Mouse (Mus musculus) B cell, adult 2 months (primary cell): ENCODE results near the gene Cdr2l.

Experiments
- DNase-seq, 2 experiments: peaks; one replicate each; pipeline ENCODE4 v3.0.0; 2022

Gene Cdr2l

DNA sequence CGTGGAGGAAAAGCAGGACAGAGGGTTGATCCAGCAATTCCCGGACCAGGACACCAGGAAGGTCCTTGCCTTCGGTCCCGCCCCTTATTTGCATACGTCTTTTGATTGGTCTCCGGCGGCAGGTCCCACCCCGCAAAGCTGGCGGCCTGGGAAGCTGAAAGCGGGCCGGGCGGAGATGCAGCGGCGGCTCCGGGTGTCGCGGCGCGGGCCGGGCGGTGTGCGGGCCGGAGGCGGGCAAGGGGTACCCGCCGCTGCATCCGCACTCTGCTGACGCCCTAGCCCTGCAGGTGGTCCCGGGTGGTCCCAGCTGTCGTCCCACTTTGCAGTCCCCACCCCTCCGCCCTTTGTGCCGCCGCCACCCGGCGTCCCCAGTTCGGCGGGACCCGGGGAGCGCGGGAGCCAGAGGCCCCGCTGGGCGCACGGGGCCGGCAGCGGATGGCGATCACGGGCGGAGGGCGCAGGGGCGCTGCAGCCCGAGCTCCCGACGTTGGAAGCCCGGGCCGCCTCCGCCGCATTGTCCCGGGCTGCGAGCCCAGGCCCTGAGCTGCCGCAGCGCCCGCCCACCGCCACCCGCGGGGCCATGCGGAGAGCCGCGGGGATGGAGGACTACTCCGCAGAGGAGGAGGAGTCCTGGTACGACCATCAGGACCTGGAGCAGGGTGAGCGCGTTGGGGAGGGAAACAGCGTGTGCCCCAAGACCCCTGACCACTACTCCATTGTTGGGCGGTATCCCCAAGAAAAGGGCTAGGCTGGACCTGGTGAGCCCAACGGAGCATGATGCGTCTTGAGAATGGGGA, at the start of gene Cdr2l:
Gene Cdr2l (plus strand): TSS at position 174 of the 797 bp plus-strand sequence.
- peak; percentile 27 to 30 for DNase-seq

GRCm38 (mm10) chr11:115334531-115334930, 47.2 kb upstream of the Cdr2l start, which contains the start of gene Otop3:
Gene Otop3 (plus strand): TSS chr11:115334731.
- no peak for DNase-seq

- DNase-seq: no peak
These were observed 46.5 kb upstream of the Cdr2l start for GRCm38 (mm10) chr11:115335223-115335622.

DNA sequence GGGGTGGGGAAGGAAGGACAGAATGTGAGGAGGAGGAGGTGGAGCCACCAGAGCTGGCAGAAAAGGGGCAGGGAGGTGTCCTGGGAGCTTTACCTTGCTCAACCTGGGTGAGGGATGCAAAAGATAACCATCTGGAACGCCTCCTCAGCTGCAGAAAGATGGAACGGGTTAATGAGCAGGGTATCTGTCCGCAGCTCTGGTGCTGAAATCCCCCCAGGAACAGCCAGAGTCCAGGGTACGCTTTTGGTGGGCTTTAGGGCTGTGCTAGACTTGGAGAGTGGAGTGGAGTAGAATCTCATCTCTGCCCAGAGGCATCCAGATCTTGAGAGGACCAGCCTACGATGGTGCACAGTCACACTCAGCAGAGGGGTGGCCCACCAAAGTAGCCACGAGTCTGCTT, 45.6 kb upstream of the Cdr2l start:
- no peak for DNase-seq

GRCm38 (mm10) chr11:115337350-115337749, 44.4 kb upstream of the Cdr2l start:
- DNase-seq: no peak

DNA sequence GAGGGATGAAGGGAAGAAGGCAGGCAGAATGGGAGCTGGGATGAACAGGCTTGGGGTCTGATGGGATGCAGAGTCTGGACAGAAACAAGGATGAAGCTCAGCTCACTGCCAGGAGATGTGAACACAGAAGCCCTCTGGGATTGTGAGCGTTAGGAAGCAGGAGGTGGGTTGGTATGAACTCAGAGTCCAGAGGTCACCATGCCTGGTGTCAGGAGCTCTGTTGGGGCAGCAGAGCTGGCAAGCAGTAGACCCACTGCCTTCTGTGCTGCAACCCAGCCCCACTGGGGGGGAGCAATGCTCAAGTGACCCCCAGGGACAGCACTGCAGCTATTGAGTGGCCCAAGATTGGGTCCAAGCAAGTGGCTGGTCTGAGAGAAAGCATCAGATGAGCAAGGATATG, 43.9 kb upstream of the Cdr2l start:
- no peak for DNase-seq

DNA sequence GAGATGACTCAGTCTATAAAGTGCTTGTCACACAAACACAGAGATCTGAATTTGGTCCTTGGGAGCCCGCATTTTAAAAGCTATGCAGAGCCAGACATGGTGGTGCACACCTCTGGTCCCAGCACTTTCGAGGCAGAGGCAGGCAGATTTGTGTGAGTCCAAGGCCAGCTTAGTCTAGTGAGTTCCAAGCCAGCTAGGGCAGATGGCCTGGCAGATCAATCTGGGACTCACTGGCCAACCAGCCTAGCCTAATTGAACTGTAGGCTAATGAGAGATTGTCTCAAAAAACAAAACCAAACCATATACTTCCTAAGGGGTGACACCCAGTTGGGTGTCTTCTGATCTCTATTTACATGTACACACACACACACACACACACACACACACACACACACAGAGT, 40.5 kb upstream of the Cdr2l start:
- DNase-seq: no peak

GRCm38 (mm10) chr11:115341866-115342265, 39.9 kb upstream of the Cdr2l start:
- DNase-seq: no peak

DNA sequence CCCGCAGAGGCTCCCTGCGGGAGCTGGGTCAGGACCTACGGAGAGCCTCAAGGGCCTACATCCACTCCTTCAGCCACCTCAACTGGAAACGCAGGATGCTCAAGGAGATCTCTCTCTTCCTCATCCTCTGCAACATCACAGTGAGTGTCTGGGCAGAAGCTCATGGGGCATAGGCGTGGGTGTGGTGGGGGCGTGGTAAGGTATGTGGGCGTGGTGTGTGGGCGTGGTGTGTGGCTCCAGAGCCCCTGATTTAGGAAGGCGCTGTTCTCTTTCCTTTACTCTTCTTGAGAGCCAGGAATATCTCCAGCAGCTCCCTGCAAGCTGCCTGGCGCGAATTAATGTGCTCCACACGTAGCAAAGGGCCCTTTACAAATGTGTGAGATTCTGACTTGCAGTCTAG, 36.7 kb upstream of the Cdr2l start:
- DNase-seq: peak; percentile 24 to 26

DNA sequence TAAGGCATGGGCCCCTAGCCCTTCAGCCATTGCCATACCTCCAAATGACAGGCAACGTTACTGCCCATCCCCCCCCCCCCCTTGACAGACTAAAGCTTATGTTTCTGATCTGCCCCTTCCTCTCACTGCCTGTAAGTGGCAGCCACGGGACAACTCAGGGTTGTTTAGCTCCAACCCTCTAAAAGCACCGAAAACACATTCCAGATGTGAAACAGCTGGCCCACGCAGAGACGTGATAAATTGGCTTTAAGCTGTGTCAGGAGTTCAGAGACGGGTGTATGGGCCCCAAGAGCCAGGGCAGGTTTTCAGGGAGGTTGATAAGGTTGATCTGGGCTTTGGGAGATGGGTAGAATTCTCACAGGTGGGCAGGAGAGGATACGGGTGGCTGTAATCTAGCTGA, 36.2 kb upstream of the Cdr2l start:
- DNase-seq: no peak

DNA sequence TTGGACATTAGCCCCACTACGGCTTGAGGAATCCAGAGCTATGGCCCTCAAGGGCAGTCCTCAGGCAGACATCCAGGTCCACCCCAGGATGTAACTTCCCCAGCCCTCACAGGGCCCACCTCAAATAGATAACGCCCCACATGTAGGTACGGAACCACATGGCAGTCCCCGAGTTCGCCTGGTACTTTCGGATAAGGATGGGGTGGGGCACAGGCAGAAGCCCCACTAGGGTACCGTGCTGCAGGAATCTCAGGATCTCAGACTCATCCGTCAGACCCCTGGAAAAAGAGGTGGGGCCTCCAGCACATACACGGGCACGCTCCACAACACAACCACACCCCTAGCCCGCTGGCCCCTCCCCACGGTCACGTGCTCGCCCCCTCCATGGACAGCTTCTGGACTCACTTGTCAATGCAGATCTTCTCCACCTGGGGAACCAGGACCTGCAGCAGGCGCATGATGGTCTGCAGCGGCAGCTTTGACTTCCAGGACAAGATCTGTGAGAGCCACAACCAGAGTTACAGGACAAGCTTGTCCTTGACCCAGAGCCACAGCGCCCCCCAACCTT, 33.0 kb upstream of the Cdr2l start:
- no peak for DNase-seq

DNA sequence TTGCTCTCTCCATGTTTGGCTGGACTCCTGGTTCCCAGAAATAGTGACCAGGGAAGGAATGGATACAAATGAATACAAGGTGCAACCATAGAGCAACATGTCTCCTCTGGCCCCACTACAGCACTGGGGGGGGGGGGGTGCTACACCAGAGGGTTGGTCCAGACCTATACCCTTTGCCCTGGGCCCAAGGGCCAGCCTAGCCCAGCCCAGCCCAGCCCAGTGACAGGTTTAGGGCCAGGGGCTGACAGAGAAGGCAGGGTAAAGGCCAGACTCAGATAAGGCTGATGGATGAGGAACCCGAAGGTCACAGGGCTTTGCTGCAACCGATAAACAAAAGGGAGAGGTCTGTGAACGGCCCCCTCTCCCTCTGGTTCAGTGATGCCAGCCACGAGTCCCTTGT, 31.7 kb upstream of the Cdr2l start:
- no peak for DNase-seq

- DNase-seq: no peak
These were observed 28.3 kb upstream of the Cdr2l start for GRCm38 (mm10) chr11:115353375-115353774.

DNA sequence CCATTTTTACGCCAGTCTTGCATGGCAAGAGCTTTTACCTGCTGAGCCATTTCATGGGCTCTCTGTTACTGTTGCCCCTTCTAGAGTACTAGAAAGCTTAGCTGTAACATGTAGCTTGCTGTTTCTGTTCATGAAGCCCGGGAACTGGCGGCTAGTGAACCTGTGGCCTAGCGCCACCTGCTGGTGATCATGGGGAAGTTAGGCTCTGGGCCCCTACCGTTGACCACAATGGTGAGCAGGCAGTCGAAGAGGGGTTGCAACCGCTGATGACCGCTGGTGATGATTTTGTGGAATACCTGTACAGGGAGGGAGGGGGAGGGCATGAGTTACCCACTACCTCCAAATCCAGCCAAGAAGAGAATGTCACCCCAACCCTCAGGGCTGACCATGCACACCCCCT, 27.5 kb upstream of the Cdr2l start:
- DNase-seq: peak; percentile 71 to 72

DNA sequence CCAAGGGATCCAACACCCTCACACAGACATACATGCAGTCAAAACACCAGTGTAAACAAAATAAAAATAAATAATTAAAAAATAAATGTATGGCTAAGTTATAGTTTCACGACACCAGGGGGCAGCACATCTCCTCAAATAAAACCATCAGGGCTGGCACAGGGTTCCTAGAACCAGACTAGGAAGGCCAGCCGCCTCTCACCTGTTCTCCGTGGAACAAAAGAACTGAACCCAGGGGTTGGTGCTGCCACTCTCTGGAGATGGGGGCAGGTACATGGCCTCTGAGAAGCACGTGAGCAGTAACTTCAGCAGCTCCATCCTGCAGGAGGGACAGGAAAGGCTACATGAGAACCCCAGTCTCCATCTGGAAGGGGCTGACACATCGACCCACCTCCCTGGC, 23.2 kb upstream of the Cdr2l start:
- DNase-seq: peak; percentile 80 to 83

GRCm38 (mm10) chr11:115359293-115359692, 22.4 kb upstream of the Cdr2l start:
- DNase-seq: no peak

- no peak for DNase-seq
These were observed 22.0 kb upstream of the Cdr2l start for GRCm38 (mm10) chr11:115359726-115360125.

DNA sequence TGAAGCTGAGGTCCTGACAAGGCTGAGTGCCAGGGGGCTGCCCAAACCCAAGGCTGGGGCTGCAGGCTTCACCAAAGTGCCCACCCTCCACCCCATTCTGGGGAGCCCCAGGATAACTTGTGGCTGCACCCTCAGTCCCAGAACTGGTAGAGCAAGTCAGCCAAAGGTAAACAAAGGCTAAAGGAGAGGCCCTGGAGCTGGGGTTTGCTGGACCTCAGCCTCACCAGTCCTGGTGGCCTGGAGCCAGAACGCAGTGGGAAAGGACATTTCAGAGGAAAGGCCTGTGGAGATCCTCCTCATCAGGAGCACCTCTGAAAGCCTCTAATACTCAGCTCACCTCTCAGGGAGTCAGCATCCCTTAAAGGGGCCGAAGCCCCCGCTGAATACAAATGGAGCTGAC, 17.6 kb upstream of the Cdr2l start:
- DNase-seq: no peak

DNA sequence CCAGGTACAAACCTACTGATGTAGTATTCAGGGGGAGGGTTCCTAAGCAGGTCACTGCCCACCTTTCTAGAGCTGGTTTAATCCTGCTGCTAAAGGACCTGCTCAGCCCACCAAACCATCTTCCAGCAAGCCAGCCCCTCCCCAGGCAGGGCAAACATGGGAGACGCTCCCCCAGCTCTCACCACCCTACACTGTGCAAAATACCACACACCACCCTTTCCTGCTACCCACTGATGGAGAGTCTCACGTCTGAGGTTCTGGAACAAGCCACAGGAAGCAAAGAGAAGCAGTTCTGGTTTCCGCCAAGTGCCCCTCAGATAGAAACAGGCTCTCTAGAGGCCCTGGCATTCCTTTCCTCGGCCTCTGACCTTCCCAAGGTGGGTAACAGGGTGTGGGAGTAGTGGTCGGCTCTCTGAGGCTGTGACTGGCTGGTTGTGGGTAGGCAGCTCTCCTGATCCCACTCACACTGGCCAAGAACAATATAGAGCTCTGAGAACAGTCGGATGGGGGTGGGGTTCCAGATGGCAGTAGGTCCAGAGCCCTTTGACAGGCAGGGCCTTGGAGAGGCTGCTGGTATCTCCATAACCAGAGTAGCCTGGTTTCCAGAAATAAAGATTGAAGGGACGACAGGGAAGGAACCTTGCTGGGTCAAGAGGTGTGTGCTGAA, 15.5 kb upstream of the Cdr2l start:
- DNase-seq: no peak

GRCm38 (mm10) chr11:115366706-115367394, 14.9 kb upstream of the Cdr2l start:
- no peak for DNase-seq

DNA sequence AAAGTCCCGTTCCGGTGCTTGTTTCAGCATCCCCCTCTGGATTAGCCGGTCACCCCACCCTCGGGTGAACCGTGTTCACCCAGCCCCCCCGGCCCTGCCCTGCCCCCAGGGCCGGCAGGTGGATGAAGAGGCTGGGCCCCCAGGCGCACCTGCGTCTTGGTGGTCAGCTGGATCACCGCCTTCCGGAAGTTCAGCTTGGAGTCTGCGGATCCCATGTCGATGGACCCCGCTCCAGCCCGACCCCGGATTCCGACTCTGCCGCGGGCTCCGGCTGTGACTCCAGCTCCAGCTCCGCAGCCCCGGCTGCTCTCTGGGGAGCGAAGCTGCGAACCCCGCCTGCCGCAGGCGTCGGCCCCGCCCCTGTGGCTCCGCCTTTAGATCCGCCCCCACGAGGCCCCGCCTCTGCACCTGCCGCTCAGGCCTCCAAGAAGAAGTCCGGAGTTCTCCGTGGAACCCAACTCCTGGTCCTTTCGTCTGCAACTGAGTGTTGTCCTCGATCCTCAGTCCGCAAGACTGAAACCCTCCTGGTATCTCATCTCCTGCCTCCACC, 14.2 kb upstream of the Cdr2l start, which contains the start of gene Hid1:
Gene Hid1 (minus strand): TSS at position 362 of the 550 bp plus-strand sequence.
- DNase-seq: peak; percentile 89 to 90

DNA sequence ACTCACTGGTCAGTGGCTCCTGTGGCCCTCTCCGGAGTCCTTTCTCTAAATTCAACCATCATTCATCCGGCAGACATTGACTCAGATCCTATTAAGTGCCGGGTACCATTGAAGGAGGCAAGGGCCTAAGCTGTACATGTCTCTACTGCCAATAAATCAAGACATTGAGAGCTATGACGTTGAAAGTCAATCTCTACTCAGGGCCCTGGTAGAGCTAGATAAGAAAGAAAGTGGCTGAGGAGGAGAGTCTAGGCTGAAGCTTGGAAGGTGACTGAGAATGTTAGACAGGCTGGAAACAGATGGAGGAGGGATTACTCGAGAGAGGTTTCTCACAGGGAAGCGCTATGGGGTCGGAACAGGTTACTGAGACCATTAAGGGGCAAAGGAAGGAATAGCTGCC, 11.3 kb upstream of the Cdr2l start:
- DNase-seq: no peak

DNA sequence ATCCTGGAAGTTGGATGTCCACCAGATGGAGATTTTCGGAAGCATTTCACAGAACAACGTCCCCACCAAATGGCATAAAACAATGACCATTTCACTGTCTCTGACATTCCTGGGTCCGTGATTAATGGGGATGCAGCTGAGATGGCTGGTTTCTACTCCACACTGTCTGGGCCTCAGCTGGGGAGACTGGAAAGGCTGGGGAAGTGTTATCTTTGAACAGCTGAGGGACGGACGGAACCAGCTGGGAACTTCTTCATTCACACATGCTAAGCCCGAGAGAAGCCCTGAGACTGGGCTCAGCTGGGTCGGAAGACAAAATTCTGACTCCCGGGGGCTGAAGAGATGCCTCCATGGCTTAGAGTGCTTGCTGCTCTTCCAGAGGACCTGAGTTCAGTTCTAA, 10.4 kb upstream of the Cdr2l start:
- DNase-seq: no peak
